Mouse (Mus musculus) embryonic facial prominence, embryonic 11.5 days (tissue): ENCODE results near the gene Wars2. TPM values are rescaled to one million over a fixed set of nuclear protein-coding genes. Genes with fewer than 3 reads are reported as not detected.

Experiments
- ATAC-seq: fragments of 200-750 bp; cut with Nextera tagmentation; replicated peaks from 2 replicates; pipeline ENCODE4 v1.8.0; 2017; ENCODE audit warnings: low read depth; ENCODE audit not compliant: insufficient number of reproducible peaks, low FRiP score, low TSS enrichment
- DNase-seq: peaks from one replicate; pipeline ENCODE4 v3.0.0-alpha.2; 2015; ENCODE audit warnings: low spot score
- H3K27ac ChIP-seq: fragments of 300-500 bp; sonication (generic); replicated peaks from 2 replicates; pipeline ENCODE4 v1.5.1; 2014; ENCODE audit warnings: mild to moderate bottlenecking, low read depth, low read length, control low read depth
- H3K27me3 ChIP-seq: fragments of 300-500 bp; sonication (generic); 2 replicates; pipeline ENCODE4 v1.6.1; 2014; ENCODE audit warnings: mild to moderate bottlenecking, low read length, moderate library complexity, mixed read lengths; ENCODE audit not compliant: control insufficient read depth, insufficient read depth
- H3K36me3 ChIP-seq: fragments of 300-500 bp; sonication (generic); replicated peaks from 2 replicates; pipeline ENCODE4 v1.6.1; 2014; ENCODE audit warnings: low read depth, mild to moderate bottlenecking, low read length, moderate library complexity, mixed read lengths; ENCODE audit not compliant: control insufficient read depth, insufficient read depth
- H3K4me1 ChIP-seq: fragments of 300-500 bp; sonication (generic); 2 replicates; pipeline ENCODE4 v1.6.1; 2014; ENCODE audit warnings: low read length, mixed read lengths; ENCODE audit not compliant: control insufficient read depth, insufficient read depth
- H3K4me2 ChIP-seq: fragments of 300-500 bp; sonication (generic); 2 replicates; pipeline ENCODE4 v1.6.1; 2014; ENCODE audit warnings: low read depth, mild to moderate bottlenecking, control low read depth, low read length, moderate library complexity
- H3K4me3 ChIP-seq: fragments of 300-500 bp; sonication (generic); 2 replicates; pipeline ENCODE4 v1.5.1; 2014; ENCODE audit warnings: low read depth, low read length, control low read depth
- H3K9ac ChIP-seq: fragments of 300-500 bp; sonication (generic); replicated peaks from 2 replicates; pipeline ENCODE4 v1.6.1; 2014; ENCODE audit warnings: mild to moderate bottlenecking, control low read depth, low read length
- H3K9me3 ChIP-seq: fragments of 300-500 bp; sonication (generic); replicated peaks from 2 replicates; pipeline ENCODE4 v1.6.1; 2016; ENCODE audit warnings: mild to moderate bottlenecking, low read length, inconsistent platforms, mixed read lengths; ENCODE audit not compliant: control insufficient read depth
- WGBS: fragments of 180-500 bp; shearing (Covaris S2); extraction: QIAGEN DNeasy Blood & Tissue Kit; methylation state at CpG from one replicate; pipeline ENCODE4 v1.1.7; 2014; 5-methylcytosine and 5-hydroxymethylcytosine counted together
- polyA plus RNA-seq: library from polyadenylated mRNA; unstranded; fragments of >200 nt; fragmentation: Nextera tagmentation; extraction: Ambion mirVana; gene quantifications from 2 replicates; pipeline ENCODE4 v1.2.1, GENCODE M21; 2014

The Wars2 gene
- 9.3 and 10.2 TPM in 2 replicates for polyA plus RNA-seq

DNA sequence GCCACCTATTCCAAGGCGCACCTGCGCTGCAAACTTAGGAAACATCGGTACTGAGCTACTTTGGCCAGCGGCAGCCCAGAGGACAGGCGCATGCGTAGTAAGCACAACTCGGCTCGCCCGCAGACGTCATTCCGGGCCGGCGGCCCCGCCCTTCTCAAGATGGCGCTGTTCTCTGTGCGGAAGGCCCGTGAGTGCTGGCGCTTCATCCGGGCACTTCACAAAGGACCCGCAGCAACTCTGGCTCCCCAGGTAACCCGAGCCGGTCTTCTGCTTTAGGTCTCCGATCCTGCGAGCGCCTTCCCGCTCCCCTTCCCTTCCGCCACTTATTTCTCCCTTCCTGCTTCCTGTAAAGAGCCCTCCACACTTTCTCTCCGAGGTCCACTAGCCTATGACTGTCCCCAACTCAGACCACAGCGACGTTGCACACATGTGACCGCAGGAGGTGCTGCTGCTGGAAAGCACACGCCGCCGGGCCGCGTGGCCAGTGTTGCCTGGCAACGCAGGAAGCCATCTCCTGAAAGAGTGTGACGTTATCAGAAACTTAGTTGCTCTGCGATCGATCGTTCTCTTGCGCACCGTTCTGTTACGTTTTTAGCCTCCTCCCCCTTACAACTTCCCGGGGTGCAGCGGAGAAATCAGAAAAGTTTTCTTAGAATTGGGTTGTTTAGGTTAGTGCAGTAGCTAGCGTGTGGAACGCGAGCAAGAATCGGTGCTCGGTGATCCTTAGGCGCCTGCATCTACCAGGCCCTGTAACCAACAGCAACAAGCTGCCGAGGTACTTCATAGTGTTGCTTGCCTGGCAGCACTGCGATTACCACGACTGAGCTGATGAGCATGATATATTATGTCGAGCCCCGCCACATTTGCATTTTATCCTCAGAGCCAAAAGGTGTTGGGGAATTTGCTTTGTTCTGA, at the start of gene Wars2:
Gene Wars2, plus strand, starts transcription at position 129 of the 915 bp plus-strand sequence.
- no peaks in the 10 kb centered on the region for H3K36me3 ChIP-seq
- WGBS: under 1% methylated on average over 57 of the region's 57 CpGs

DNA sequence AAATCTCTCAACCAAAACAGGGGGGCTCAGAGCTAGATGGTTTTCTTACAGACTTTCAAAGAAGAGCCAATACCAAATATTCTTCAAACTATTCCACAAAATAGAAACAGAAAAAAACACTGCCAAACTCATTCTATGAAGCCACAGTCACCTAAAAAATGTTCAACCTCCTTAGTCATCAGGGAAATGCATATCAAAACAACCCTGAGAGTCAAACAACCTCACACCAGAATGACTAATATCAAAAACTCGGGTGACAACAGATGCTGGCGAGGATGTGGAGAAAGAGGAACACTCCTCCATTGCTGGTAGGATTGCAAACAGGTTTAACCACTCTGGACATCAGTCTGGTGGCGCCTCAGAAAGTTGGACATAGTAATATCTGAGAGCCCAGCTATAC, 44.1 kb upstream of the Wars2 start:
- WGBS: 67% methylated on average over 3 of the region's 3 CpGs

More for the DNA sequence above, at the start of gene Wars2:
- peak within 1 kb of the TSS; percentile 83 for H3K27ac ChIP-seq
- peak; percentile 96 for DNase-seq
- H3K4me2 ChIP-seq: peak within 1 kb of the TSS; percentile 49
- no peaks in the 10 kb centered on the region for H3K9me3 ChIP-seq
- peak within 1 kb of the TSS; percentile 61 for H3K9ac ChIP-seq
- ATAC-seq: peak; percentile 100
- peak within 1 kb of the TSS; percentile 44 for H3K4me3 ChIP-seq
- H3K27me3 ChIP-seq: no peaks in the 10 kb centered on the region
- no peaks in the 10 kb centered on the region for H3K4me1 ChIP-seq

DNA sequence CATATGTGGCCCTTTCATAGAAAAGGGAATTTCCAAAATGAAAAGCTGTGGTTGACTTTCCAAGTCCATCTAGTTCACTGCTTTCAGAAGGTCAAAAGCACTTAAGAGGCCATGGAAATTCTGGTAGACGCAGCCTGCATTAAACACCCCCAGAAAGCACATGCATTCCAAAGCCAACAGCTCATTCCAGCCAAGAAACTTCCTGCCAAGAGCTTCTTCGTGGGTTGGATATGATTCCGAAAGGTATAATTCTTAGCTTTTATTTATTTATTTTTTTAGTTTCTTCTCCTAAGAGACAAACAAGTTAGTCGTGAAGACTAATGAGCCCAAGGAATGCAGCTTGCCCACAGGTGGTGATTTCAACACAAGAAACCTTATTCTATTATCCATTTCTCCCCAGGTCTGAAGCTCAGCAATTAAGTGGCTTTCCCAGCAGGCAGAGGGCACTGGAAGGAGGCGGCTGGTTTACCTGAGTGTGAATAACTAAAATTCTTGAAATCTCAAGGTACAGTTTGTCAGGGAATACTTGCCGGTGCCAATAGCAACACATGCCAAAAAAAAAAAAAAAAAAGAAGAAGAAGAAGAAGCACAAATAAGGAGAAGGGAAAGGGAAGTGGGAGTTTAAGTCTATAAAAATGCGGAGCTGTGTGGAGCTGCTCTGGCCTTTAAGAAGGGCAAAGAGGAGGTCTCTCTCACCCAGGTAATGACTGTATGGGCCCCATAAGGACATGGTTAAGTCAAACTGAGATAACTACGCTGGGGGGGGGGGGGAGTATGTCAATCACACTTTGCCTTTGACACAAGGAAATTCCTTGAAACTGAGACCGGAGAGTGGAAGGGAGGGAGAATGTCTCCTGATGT, 30.3 kb upstream of the Wars2 start:
- WGBS: 43% methylated on average over 9 of the region's 9 CpGs
- Histone ChIP-seq H3K4me2 (no peak overlapping the region), H3K9me3 (no peaks in the 10 kb centered on the region), H3K9ac (no peak overlapping the region), H3K27ac (no peak overlapping the region), H3K4me3 (no peak overlapping the region), H3K36me3 (no peaks in the 10 kb centered on the region), H3K27me3 (no peaks in the 10 kb centered on the region), H3K4me1 (no peaks in the 10 kb centered on the region)
- DNase-seq: no peak
- ATAC-seq: no peak

More for the DNA sequence above, 44.1 kb upstream of the Wars2 start:
- Histone ChIP-seq H3K4me2 (no peak overlapping the region), H3K4me1 (no peaks in the 10 kb centered on the region), H3K36me3 (no peaks in the 10 kb centered on the region), H3K9me3 (no peaks in the 10 kb centered on the region), H3K27ac (no peak overlapping the region), H3K4me3 (no peak overlapping the region), H3K9ac (no peak overlapping the region), H3K27me3 (no peaks in the 10 kb centered on the region)
- ATAC-seq (no peak), DNase-seq (no peak)

DNA sequence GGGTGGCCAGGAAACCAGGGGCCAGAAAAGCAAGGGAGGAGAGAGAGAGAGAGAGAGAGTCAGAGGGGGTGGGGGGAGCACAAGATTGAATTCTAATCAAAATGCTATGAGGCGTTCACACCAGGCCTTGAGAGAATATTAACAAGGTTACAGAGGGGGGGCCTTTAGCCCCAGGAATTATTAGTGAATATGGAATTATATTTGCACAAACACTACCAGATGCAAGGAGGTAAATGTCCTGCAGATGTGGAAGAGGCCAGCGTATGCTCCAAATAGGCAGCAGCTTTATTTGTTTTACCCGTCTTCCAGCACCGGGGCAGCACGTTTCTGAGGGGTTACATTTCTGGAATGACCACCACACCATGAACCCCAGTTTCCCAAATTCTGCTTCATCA, 29.7 kb upstream of the Wars2 start:
- ATAC-seq: no peak
- H3K9me3 ChIP-seq: no peaks in the 10 kb centered on the region
- H3K36me3 ChIP-seq: no peaks in the 10 kb centered on the region
- no peak overlapping the region for H3K4me3 ChIP-seq
- DNase-seq: peak; percentile 65
- H3K27me3 ChIP-seq: no peaks in the 10 kb centered on the region
- no peaks in the 10 kb centered on the region for H3K4me1 ChIP-seq
- WGBS: 30% methylated on average over 5 of the region's 5 CpGs
- no peak overlapping the region for H3K9ac ChIP-seq
- H3K27ac ChIP-seq: no peak overlapping the region
- no peak overlapping the region for H3K4me2 ChIP-seq

DNA sequence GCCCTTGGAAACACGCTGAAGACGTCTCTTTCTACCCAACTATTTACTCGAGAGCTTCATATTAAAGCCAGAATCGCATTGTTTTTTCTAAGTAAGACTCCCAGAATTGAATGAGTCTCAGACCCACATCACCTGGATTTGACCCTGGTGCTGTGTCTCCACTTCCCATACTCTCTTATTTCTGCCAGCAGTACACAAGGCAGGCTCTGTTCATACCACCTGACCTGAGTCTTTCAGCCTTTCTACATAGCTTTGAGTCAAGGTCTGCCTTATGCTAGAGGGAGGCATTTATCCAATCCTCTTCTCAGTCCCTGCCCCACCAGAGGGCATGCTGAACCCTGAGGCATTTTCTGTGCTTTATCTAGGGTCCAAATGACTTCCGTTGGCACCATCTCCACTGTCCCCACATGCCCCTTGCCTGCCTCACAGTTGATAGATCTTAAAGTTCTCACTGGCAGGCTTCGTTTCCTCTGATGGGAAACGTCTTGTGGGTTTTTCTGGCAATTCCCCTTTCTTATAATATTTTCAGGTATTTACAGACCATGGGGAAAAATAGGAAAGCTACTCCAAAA, 27.5 kb upstream of the Wars2 start:
- Histone ChIP-seq H3K27ac (no peak overlapping the region), H3K27me3 (no peaks in the 10 kb centered on the region), H3K4me1 (no peaks in the 10 kb centered on the region), H3K9ac (no peak overlapping the region), H3K9me3 (no peaks in the 10 kb centered on the region), H3K4me3 (no peak overlapping the region), H3K36me3 (no peaks in the 10 kb centered on the region), H3K4me2 (no peak overlapping the region)
- ATAC-seq: no peak
- 77% methylated on average over 7 of the region's 7 CpGs for WGBS
- DNase-seq: no peak

DNA sequence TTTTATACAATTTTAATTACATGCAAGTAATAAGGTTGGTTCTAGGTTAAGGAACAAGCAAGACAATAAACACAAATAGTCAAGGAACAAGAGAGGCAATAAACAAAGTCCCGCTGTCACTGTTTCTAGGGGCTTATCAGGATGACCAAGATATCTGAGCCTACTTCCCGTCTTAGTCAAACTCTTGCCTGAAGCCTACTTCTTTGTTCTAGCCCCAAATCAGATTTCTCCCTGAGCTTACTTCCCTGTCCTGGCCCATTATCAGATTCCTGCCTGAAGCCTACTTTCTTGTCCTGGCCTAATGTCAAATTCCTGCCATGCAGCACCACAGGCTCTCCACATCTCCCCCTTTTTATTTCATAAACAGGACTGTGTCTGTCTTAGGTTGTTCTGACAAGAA, 19.9 kb upstream of the Wars2 start:
- no peak overlapping the region for H3K9ac ChIP-seq
- ATAC-seq (no peak), DNase-seq (no peak)
- WGBS: 63% methylated on average over 2 of the region's 2 CpGs
- no peak overlapping the region for H3K4me2 ChIP-seq
- no peaks in the 10 kb centered on the region for H3K4me1 ChIP-seq
- no peak overlapping the region for H3K4me3 ChIP-seq
- H3K9me3 ChIP-seq: no peaks in the 10 kb centered on the region
- no peaks in the 10 kb centered on the region for H3K36me3 ChIP-seq
- H3K27ac ChIP-seq: no peak overlapping the region
- H3K27me3 ChIP-seq: no peaks in the 10 kb centered on the region

DNA sequence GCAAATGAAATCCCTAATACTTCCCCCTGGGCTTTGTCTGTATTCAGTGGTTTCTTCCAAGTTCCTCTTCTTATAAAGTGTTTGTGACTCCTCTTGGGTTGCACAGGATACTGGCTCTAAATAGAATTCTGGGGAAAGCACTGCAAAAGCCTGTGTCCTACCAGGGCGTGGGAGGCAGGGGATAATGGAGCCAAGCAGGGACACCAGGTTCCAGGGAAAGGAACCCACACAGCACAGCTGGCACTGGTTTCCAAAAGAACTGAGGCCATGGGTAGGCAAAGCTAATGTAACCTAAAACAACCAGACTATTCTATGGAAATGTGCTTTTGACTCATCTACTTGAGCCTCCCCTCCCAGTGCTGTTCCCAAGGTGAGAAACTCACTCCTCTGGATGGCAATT, 10.3 kb upstream of the Wars2 start:
- Histone ChIP-seq H3K27me3 (no peaks in the 10 kb centered on the region), H3K4me2 (no peak overlapping the region), H3K4me1 (no peaks in the 10 kb centered on the region), H3K36me3 (no peaks in the 10 kb centered on the region), H3K4me3 (no peak overlapping the region), H3K9me3 (no peaks in the 10 kb centered on the region), H3K9ac (no peak overlapping the region), H3K27ac (no peak overlapping the region)
- WGBS: 83% methylated on average over 1 of the region's 1 CpGs
- ATAC-seq (no peak), DNase-seq (no peak)
